Mouse (Mus musculus) liver, embryonic 16.5 days (tissue): ENCODE measurements around the gene Rapgef5. TPM values are rescaled to one million over a fixed set of nuclear protein-coding genes. Genes with fewer than 3 reads are reported as not detected.
"Not testable (repeated sequence)": the region's sequence is repeated elsewhere in the genome, so short reads cannot be mapped to it uniquely, and the experiment has no call there.

Source experiments
- ATAC-seq: fragments of 200-750 bp; cut with Nextera tagmentation; 2 replicates; pipeline ENCODE4 v1.8.0; 2017; ENCODE audit warnings: low read depth, mild to moderate bottlenecking, moderate number of reproducible peaks, moderate library complexity
- H3K27ac ChIP-seq: fragments of 300-500 bp; sonication (generic); 2 replicates; pipeline ENCODE4 v1.5.1; 2014; ENCODE audit warnings: mild to moderate bottlenecking, low read length
- H3K27me3 ChIP-seq: fragments of 300-500 bp; sonication (generic); 2 replicates; pipeline ENCODE4 v1.6.1; 2014; ENCODE audit warnings: low read depth, low read length, mixed read lengths; ENCODE audit not compliant: control insufficient read depth, insufficient read depth
- H3K36me3 ChIP-seq: fragments of 300-500 bp; sonication (generic); 2 replicates; pipeline ENCODE4 v1.6.1; 2014; ENCODE audit warnings: mild to moderate bottlenecking; ENCODE audit not compliant: control insufficient read depth, insufficient read depth
- H3K4me1 ChIP-seq: fragments of 300-500 bp; sonication (generic); 2 replicates; pipeline ENCODE4 v1.6.1; 2014; ENCODE audit warnings: low read depth, low read length, mixed read lengths; ENCODE audit not compliant: control insufficient read depth
- H3K4me2 ChIP-seq: fragments of 300-500 bp; sonication (generic); 2 replicates; pipeline ENCODE4 v1.6.1; 2014; ENCODE audit warnings: low read depth, low read length, mixed read lengths
- H3K4me3 ChIP-seq: fragments of 300-500 bp; sonication (generic); 2 replicates; pipeline ENCODE4 v1.5.1; 2014; ENCODE audit warnings: low read depth, mild to moderate bottlenecking, low read length
- H3K9ac ChIP-seq: fragments of 300-500 bp; sonication (generic); 2 replicates; pipeline ENCODE4 v1.6.1; 2014; ENCODE audit warnings: low read depth, low read length
- H3K9me3 ChIP-seq: fragments of 300-500 bp; sonication (generic); replicated peaks from 2 replicates; pipeline ENCODE4 v1.6.1; 2016; ENCODE audit warnings: low read length; ENCODE audit not compliant: control insufficient read depth
- WGBS: fragments of 180-500 bp; shearing (Covaris S2); extraction: QIAGEN DNeasy Blood & Tissue Kit; methylation state at CpG from one replicate; pipeline ENCODE4 v1.1.7; 2014; ENCODE audit not compliant: insufficient replicate concordance; 5-methylcytosine and 5-hydroxymethylcytosine counted together
- polyA plus RNA-seq: library from polyadenylated mRNA; unstranded; fragments of >200 nt; fragmentation: Nextera tagmentation; extraction: Ambion mirVana; gene quantifications from 2 replicates; pipeline ENCODE4 v1.2.1, GENCODE M21; 2015

Gene Rapgef5
- polyA plus RNA-seq, 1 experiment from 2014 or later: 2.2 TPM

- no peaks in the 10 kb centered on the region for H3K36me3 ChIP-seq
- no peak overlapping the region for H3K4me2 ChIP-seq
- 61% methylated on average over 1 of the region's 1 CpGs for WGBS
Measured at GRCm38 (mm10) chr12:117783426-117783825, 267.1 kb downstream of the Rapgef5 start.

GRCm38 (mm10) chr12:117786621-117787020 lies 270.3 kb downstream of the Rapgef5 start:
- H3K27ac ChIP-seq: no peak overlapping the region
- no peak overlapping the region for H3K4me2 ChIP-seq
- H3K4me3 ChIP-seq: no peak overlapping the region
- whole genome bisulfite sequencing: 58% methylated on average over 6 of the region's 6 CpGs
- H3K27me3 ChIP-seq: no peaks in the 10 kb centered on the region
- H3K9me3 ChIP-seq: no peaks in the 10 kb centered on the region
- ATAC-seq: no peak
- H3K36me3 ChIP-seq: no peaks in the 10 kb centered on the region
- H3K9ac ChIP-seq: no peak overlapping the region
- no peaks in the 10 kb centered on the region for H3K4me1 ChIP-seq

More at GRCm38 (mm10) chr12:117783426-117783825, 267.1 kb downstream of the Rapgef5 start:
- no peaks in the 10 kb centered on the region for H3K9me3 ChIP-seq
- no peak overlapping the region for H3K27ac ChIP-seq
- H3K4me3 ChIP-seq: no peak overlapping the region
- no peaks in the 10 kb centered on the region for H3K4me1 ChIP-seq
- no peaks in the 10 kb centered on the region for H3K27me3 ChIP-seq
- ATAC-seq: no peak
- H3K9ac ChIP-seq: no peak overlapping the region

- no peak overlapping the region for H3K4me3 ChIP-seq
Measured at GRCm38 (mm10) chr12:117788513-117789011, 272.3 kb downstream of the Rapgef5 start.

GRCm38 (mm10) chr12:117789017-117789416 lies 272.7 kb downstream of the Rapgef5 start:
- Histone ChIP-seq H3K36me3 (no peaks in the 10 kb centered on the region), H3K9me3 (no peaks in the 10 kb centered on the region), H3K4me2 (no peak overlapping the region), H3K4me1 (no peaks in the 10 kb centered on the region), H3K27me3 (no peaks in the 10 kb centered on the region), H3K4me3 (no peak overlapping the region), H3K27ac (no peak overlapping the region), H3K9ac (no peak overlapping the region)
- WGBS: 53% methylated on average over 7 of the region's 7 CpGs
- ATAC-seq: no peak

More at GRCm38 (mm10) chr12:117788513-117789011, 272.3 kb downstream of the Rapgef5 start:
- Histone ChIP-seq H3K27ac (no peak overlapping the region), H3K9ac (no peak overlapping the region), H3K4me2 (no peak overlapping the region), H3K9me3 (no peaks in the 10 kb centered on the region), H3K27me3 (no peaks in the 10 kb centered on the region), H3K36me3 (no peaks in the 10 kb centered on the region), H3K4me1 (no peaks in the 10 kb centered on the region)
- 18% methylated on average over 24 of the region's 24 CpGs for WGBS
- no peak for ATAC-seq

- no peak for ATAC-seq
Measured at GRCm38 (mm10) chr12:117795303-117795702, 279.0 kb downstream of the Rapgef5 start.

GRCm38 (mm10) chr12:117803989-117804388 lies 287.7 kb downstream of the Rapgef5 start, which contains the start of gene Cdca7l:
TSS of gene Cdca7l (plus strand) at chr12:117804289.
- H3K4me2 ChIP-seq, H3K9me3 ChIP-seq, ATAC-seq, H3K9ac ChIP-seq, H3K4me1 ChIP-seq, H3K4me3 ChIP-seq, H3K27ac ChIP-seq, H3K27me3 ChIP-seq, H3K36me3 ChIP-seq: not testable (repeated sequence)
- WGBS: no CpG with 5 or more reads among the region's 6 CpGs

More at GRCm38 (mm10) chr12:117795303-117795702, 279.0 kb downstream of the Rapgef5 start:
- 66% methylated on average over 4 of the region's 4 CpGs for WGBS
- Histone ChIP-seq H3K9me3 (no peaks in the 10 kb centered on the region), H3K4me3 (no peak overlapping the region), H3K27ac (no peak overlapping the region), H3K4me1 (no peaks in the 10 kb centered on the region), H3K27me3 (no peaks in the 10 kb centered on the region), H3K9ac (no peak overlapping the region), H3K36me3 (no peaks in the 10 kb centered on the region), H3K4me2 (no peak overlapping the region)

GRCm38 (mm10) chr12:117805576-117805975 lies 289.3 kb downstream of the Rapgef5 start:
- H3K9ac ChIP-seq: no peak overlapping the region
- H3K9me3 ChIP-seq: no peaks in the 10 kb centered on the region
- 60% methylated on average over 4 of the region's 4 CpGs for WGBS
- H3K4me1 ChIP-seq: no peaks in the 10 kb centered on the region
- H3K36me3 ChIP-seq: no peaks in the 10 kb centered on the region
- no peak overlapping the region for H3K4me2 ChIP-seq
- H3K27me3 ChIP-seq: no peaks in the 10 kb centered on the region
- no peak overlapping the region for H3K27ac ChIP-seq
- H3K4me3 ChIP-seq: no peak overlapping the region
- ATAC-seq: no peak

GRCm38 (mm10) chr12:117806007-117806451 lies 289.8 kb downstream of the Rapgef5 start:
- Histone ChIP-seq H3K4me1 (no peaks in the 10 kb centered on the region), H3K4me2 (no peak overlapping the region), H3K27ac (no peak overlapping the region), H3K9me3 (no peaks in the 10 kb centered on the region), H3K9ac (no peak overlapping the region), H3K27me3 (no peaks in the 10 kb centered on the region), H3K4me3 (no peak overlapping the region), H3K36me3 (no peaks in the 10 kb centered on the region)
- ATAC-seq: no peak
- 62% methylated on average over 12 of the region's 12 CpGs for WGBS

- no peak overlapping the region for H3K27ac ChIP-seq
- no peaks in the 10 kb centered on the region for H3K4me1 ChIP-seq
- no peaks in the 10 kb centered on the region for H3K9me3 ChIP-seq
- no peak for ATAC-seq
- no peak overlapping the region for H3K4me3 ChIP-seq
- WGBS: 78% methylated on average over 4 of the region's 4 CpGs
- H3K36me3 ChIP-seq: no peaks in the 10 kb centered on the region
- H3K4me2 ChIP-seq: no peak overlapping the region
- H3K9ac ChIP-seq: no peak overlapping the region
- H3K27me3 ChIP-seq: no peaks in the 10 kb centered on the region
Measured at GRCm38 (mm10) chr12:117806470-117806869, 290.2 kb downstream of the Rapgef5 start.
